Mouse (Mus musculus): ENCODE results near the gene Tagln.

- no peak for TF ChIP-seq CTCF (IDR thresholded peaks at IDR 0.05; ENCODE audit: low read depth)
- no peak for TF ChIP-seq EP300 (optimal IDR thresholded peaks at IDR 0.05)
Observed at GRCm38 (mm10) chr9:45954294-45955106, 18.6 kb upstream of the Tagln start.

All from stomach, postnatal 0 days (tissue).